Mouse (Mus musculus) limb, embryonic 10.5 days (tissue): ENCODE data around the gene Tcaim. TPM values are rescaled to one million over a fixed set of nuclear protein-coding genes. Genes with fewer than 3 reads are reported as not detected.
A peak's percentile ranks its signal among the peaks of the same experiment; 100 is the strongest.

ENCODE experiments used
- DNase-seq: peaks from one replicate; pipeline ENCODE4 v3.0.0-alpha.2; 2017; ENCODE audit warnings: low spot score
- H3K27ac ChIP-seq: fragments of 300-500 bp; sonication (generic); 2 replicates; pipeline ENCODE4 v1.5.1; 2016; ENCODE audit warnings: mild to moderate bottlenecking
- H3K27me3 ChIP-seq: fragments of 300-500 bp; sonication (generic); 2 replicates; pipeline ENCODE4 v1.6.1; 2016; ENCODE audit warnings: low read depth, mild to moderate bottlenecking; ENCODE audit not compliant: poor library complexity, severe bottlenecking
- H3K36me3 ChIP-seq: fragments of 300-500 bp; sonication (generic); 2 replicates; pipeline ENCODE4 v1.6.1; 2016; ENCODE audit warnings: mild to moderate bottlenecking, moderate library complexity
- H3K4me1 ChIP-seq: fragments of 300-500 bp; sonication (generic); 2 replicates; pipeline ENCODE4 v1.6.1; 2016
- H3K4me3 ChIP-seq: fragments of 300-500 bp; sonication (generic); 2 replicates; pipeline ENCODE4 v1.5.1; 2016; ENCODE audit warnings: mild to moderate bottlenecking, moderate library complexity
- H3K9me3 ChIP-seq: fragments of 300-500 bp; sonication (generic); replicated peaks from 2 replicates; pipeline ENCODE4 v1.6.1; 2016; ENCODE audit warnings: mild to moderate bottlenecking
- WGBS: fragments of 180-500 bp; shearing (Covaris S2); methylation state at CpG from one replicate; pipeline ENCODE4 v1.1.7; 2016; 5-methylcytosine and 5-hydroxymethylcytosine counted together
- polyA plus RNA-seq: library from polyadenylated mRNA; unstranded; fragments of >200 nt; fragmentation: Nextera tagmentation; extraction: Ambion mirVana; gene quantifications from 2 replicates; pipeline ENCODE4 v1.2.1, GENCODE M21; 2016

The Tcaim gene
- polyA plus RNA-seq, result 3.9 and 5.3 TPM in 2 replicates

- peak within 1 kb of the TSS; percentile 78 for H3K4me3 ChIP-seq
- H3K9me3 ChIP-seq, result no peaks in the 10 kb centered on the region
- no peaks in the 10 kb centered on the region for H3K36me3 ChIP-seq
- H3K27ac ChIP-seq, result peak within 1 kb of the TSS; percentile 89
- H3K4me1 ChIP-seq, result peaks cover 14% of the 10 kb centered on the region
- WGBS, result 8% methylated on average over 42 of the region's 42 CpGs
- DNase-seq, result peak; percentile 90
- no peaks in the 10 kb centered on the region for H3K27me3 ChIP-seq
Measured at GRCm38 (mm10) chr9:122805053-122805844, at the start of gene Tcaim. Tcaim (plus strand) TSS chr9:122805539.

GRCm38 (mm10) chr9:122757614-122758013 lies 47.7 kb upstream of the Tcaim start:
- Histone ChIP-seq H3K4me3 (no peak overlapping the region), H3K36me3 (no peaks in the 10 kb centered on the region), H3K9me3 (no peaks in the 10 kb centered on the region), H3K27ac (no peak overlapping the region), H3K27me3 (no peaks in the 10 kb centered on the region), H3K4me1 (no peaks in the 10 kb centered on the region)
- whole genome bisulfite sequencing, result 55% methylated on average over 2 of the region's 2 CpGs
- no peak for DNase-seq

- Histone ChIP-seq H3K4me3 (no peak overlapping the region), H3K4me1 (no peaks in the 10 kb centered on the region), H3K36me3 (no peaks in the 10 kb centered on the region), H3K27ac (no peak overlapping the region), H3K27me3 (no peaks in the 10 kb centered on the region), H3K9me3 (no peaks in the 10 kb centered on the region)
- no peak for DNase-seq
Measured at GRCm38 (mm10) chr9:122760111-122760510, 45.2 kb upstream of the Tcaim start.

- Histone ChIP-seq H3K9me3 (no peaks in the 10 kb centered on the region), H3K36me3 (no peaks in the 10 kb centered on the region), H3K27me3 (no peaks in the 10 kb centered on the region), H3K4me3 (no peak overlapping the region), H3K27ac (no peak overlapping the region), H3K4me1 (no peaks in the 10 kb centered on the region)
- no peak for DNase-seq
- WGBS, result 78% methylated on average over 5 of the region's 5 CpGs
Measured at GRCm38 (mm10) chr9:122785231-122785630, 20.1 kb upstream of the Tcaim start.

- no peak for DNase-seq
- H3K27me3 ChIP-seq, result no peaks in the 10 kb centered on the region
- H3K36me3 ChIP-seq, result no peaks in the 10 kb centered on the region
- H3K4me1 ChIP-seq, result no peaks in the 10 kb centered on the region
- 88% methylated on average over 1 of the region's 1 CpGs for WGBS
- no peaks in the 10 kb centered on the region for H3K9me3 ChIP-seq
- H3K4me3 ChIP-seq, result no peak overlapping the region
- H3K27ac ChIP-seq, result no peak overlapping the region
Measured at GRCm38 (mm10) chr9:122786534-122786933, 18.8 kb upstream of the Tcaim start.

- H3K4me3 ChIP-seq, result peak overlapping the region; percentile 78
- H3K27ac ChIP-seq, result peak overlapping the region; percentile 89
- H3K4me1 ChIP-seq, result peaks cover 14% of the 10 kb centered on the region
- WGBS, result 17% methylated on average over 10 of the region's 10 CpGs
- no peaks in the 10 kb centered on the region for H3K36me3 ChIP-seq
- H3K9me3 ChIP-seq, result no peaks in the 10 kb centered on the region
- no peak for DNase-seq
- no peaks in the 10 kb centered on the region for H3K27me3 ChIP-seq
Measured at GRCm38 (mm10) chr9:122805845-122806341, 554 bp downstream of the Tcaim start.

GRCm38 (mm10) chr9:122807186-122807585 lies 1.8 kb downstream of the Tcaim start:
- no peaks in the 10 kb centered on the region for H3K27me3 ChIP-seq
- peaks cover 14% of the 10 kb centered on the region for H3K4me1 ChIP-seq
- H3K36me3 ChIP-seq, result no peaks in the 10 kb centered on the region
- no peaks in the 10 kb centered on the region for H3K9me3 ChIP-seq
- H3K27ac ChIP-seq, result no peak overlapping the region
- 91% methylated on average over 2 of the region's 2 CpGs for WGBS
- H3K4me3 ChIP-seq, result no peak overlapping the region
- DNase-seq, result no peak

GRCm38 (mm10) chr9:122810212-122810611 lies 4.9 kb downstream of the Tcaim start:
- H3K4me1 ChIP-seq, result peaks cover 12% of the 10 kb centered on the region
- no peak overlapping the region for H3K4me3 ChIP-seq
- 0 out of 2 replicates have a peak, but pooled peaks cover 7% of the 10 kb centered on the region for H3K36me3 ChIP-seq
- H3K27me3 ChIP-seq, result no peaks in the 10 kb centered on the region
- WGBS, result 93% methylated on average over 3 of the region's 3 CpGs
- no peak for DNase-seq
- H3K9me3 ChIP-seq, result no peaks in the 10 kb centered on the region
- H3K27ac ChIP-seq, result no peak overlapping the region

GRCm38 (mm10) chr9:122812386-122812785 lies 7.0 kb downstream of the Tcaim start:
- Histone ChIP-seq H3K36me3 (0 out of 2 replicates have a peak, but pooled peaks cover 7% of the 10 kb centered on the region), H3K27me3 (no peaks in the 10 kb centered on the region), H3K4me1 (no peaks in the 10 kb centered on the region), H3K27ac (no peak overlapping the region), H3K9me3 (no peaks in the 10 kb centered on the region), H3K4me3 (no peak overlapping the region)
- WGBS, result 88% methylated on average over 5 of the region's 5 CpGs
- DNase-seq, result no peak

GRCm38 (mm10) chr9:122814775-122815174 lies 9.4 kb downstream of the Tcaim start:
- Histone ChIP-seq H3K4me3 (no peak overlapping the region), H3K9me3 (no peaks in the 10 kb centered on the region), H3K36me3 (0 out of 2 replicates have a peak, but pooled peaks cover 7% of the 10 kb centered on the region), H3K27me3 (no peaks in the 10 kb centered on the region), H3K4me1 (no peaks in the 10 kb centered on the region), H3K27ac (no peak overlapping the region)
- WGBS, result 96% methylated on average over 2 of the region's 2 CpGs
- no peak for DNase-seq

GRCm38 (mm10) chr9:122815239-122815851 lies 10.0 kb downstream of the Tcaim start:
- 93% methylated on average over 4 of the region's 4 CpGs for WGBS
- Histone ChIP-seq H3K9me3 (no peaks in the 10 kb centered on the region), H3K4me1 (no peaks in the 10 kb centered on the region), H3K4me3 (no peak overlapping the region), H3K36me3 (peaks cover 10% of the 10 kb centered on the region; the same call in 1 of the 2 replicates), H3K27me3 (no peaks in the 10 kb centered on the region), H3K27ac (no peak overlapping the region)
- DNase-seq, result no peak

GRCm38 (mm10) chr9:122823374-122824017 lies 18.2 kb downstream of the Tcaim start:
- H3K9me3 ChIP-seq, result no peaks in the 10 kb centered on the region
- no peak for DNase-seq
- H3K27ac ChIP-seq, result no peak overlapping the region
- H3K27me3 ChIP-seq, result no peaks in the 10 kb centered on the region
- no peaks in the 10 kb centered on the region for H3K4me1 ChIP-seq
- no peak overlapping the region for H3K4me3 ChIP-seq
- 89% methylated on average over 5 of the region's 5 CpGs for WGBS
- H3K36me3 ChIP-seq, result peaks cover 42% of the 10 kb centered on the region

GRCm38 (mm10) chr9:122826743-122827142 lies 21.4 kb downstream of the Tcaim start:
- WGBS, result 96% methylated on average over 4 of the region's 4 CpGs
- no peaks in the 10 kb centered on the region for H3K27me3 ChIP-seq
- H3K27ac ChIP-seq, result no peak overlapping the region
- no peak for DNase-seq
- H3K4me1 ChIP-seq, result no peaks in the 10 kb centered on the region
- peaks cover 35% of the 10 kb centered on the region for H3K36me3 ChIP-seq
- no peak overlapping the region for H3K4me3 ChIP-seq
- H3K9me3 ChIP-seq, result no peaks in the 10 kb centered on the region
